ENCODE assay signal across 18 mouse cellular contexts in the genomic region with DNA sequence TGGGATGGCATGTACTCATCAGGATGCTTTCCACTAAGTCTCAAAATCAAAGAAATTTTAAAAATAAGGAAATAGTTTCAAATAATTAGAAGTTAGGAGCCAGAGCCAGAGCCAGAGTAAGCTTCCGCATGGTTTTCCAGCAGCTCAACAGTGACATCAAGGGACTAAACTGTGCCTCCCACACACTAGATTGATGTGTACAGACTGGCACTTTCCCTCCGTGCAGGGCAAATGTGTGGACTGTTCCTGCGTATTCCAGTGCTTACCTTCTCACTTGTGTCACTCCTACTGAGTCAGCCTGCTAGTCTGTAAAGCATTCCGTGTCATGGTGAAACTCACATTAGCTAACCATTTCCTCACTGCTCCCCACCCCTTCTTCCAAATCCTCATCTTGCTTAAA.
A peak's percentile ranks its signal among the peaks of the same experiment; 100 is the strongest.
DNase-seq lines count a peak whose midpoint lies in the region; ATAC-seq and TF ChIP-seq lines count a peak whose summit lies in the region.
"Had no signal": no experiment of that assay in that cellular context is flagged by ENCODE, and none has a peak within 500 bp of the region (broad histone marks: within the 10 kb centered on the region; RNA-seq: fewer than 3 reads in every experiment).

No protein-coding gene starts in this region.

- 50% methylated on average over 4 of the region's 4 CpGs for WGBS in liver, postnatal 0 days (ENCODE audit: insufficient replicate concordance)
- WGBS in liver, embryonic 12.5 days (ENCODE audit: insufficient replicate concordance): 70% methylated on average over 4 of the region's 4 CpGs

- H3K4me2 ChIP-seq in liver, postnatal 0 days (ENCODE audit: low read depth, low read length): no peak overlapping the region
- H3K4me2 ChIP-seq in liver, embryonic 12.5 days: no peak overlapping the region
- H3K4me2 ChIP-seq: embryonic facial prominence, embryonic 15.5 days; forebrain, embryonic 13.5 days; heart, embryonic 13.5 days; stomach, embryonic 15.5 days had no signal

- no peak overlapping the region for H3K9ac ChIP-seq in liver, postnatal 0 days (replicated peaks)
- H3K9ac ChIP-seq in liver, embryonic 12.5 days: no peak overlapping the region
- no peak overlapping the region for H3K9ac ChIP-seq in ES-Bruce4 (ENCODE audit: low read depth, poor library complexity, severe bottlenecking)
- H3K9ac ChIP-seq: embryonic facial prominence, embryonic 15.5 days; forebrain, embryonic 13.5 days; heart, embryonic 13.5 days; stomach, embryonic 15.5 days had no signal

- no peaks in the 10 kb centered on the region for H3K4me1 ChIP-seq in liver, postnatal 0 days (ENCODE audit: insufficient read depth)
- no peaks in the 10 kb centered on the region for H3K4me1 ChIP-seq in liver, embryonic 12.5 days
- no peaks in the 10 kb centered on the region for H3K4me1 ChIP-seq in ES-Bruce4 (ENCODE audit: control insufficient read depth, insufficient read depth, low read length)
- H3K4me1 ChIP-seq: embryonic facial prominence, embryonic 15.5 days; forebrain, embryonic 13.5 days; heart, embryonic 13.5 days; stomach, embryonic 15.5 days had no signal

- no peaks in the 10 kb centered on the region for H3K9me3 ChIP-seq in liver, postnatal 0 days (ENCODE audit: low read length)
- no peaks in the 10 kb centered on the region for H3K9me3 ChIP-seq in liver, embryonic 12.5 days (replicated peaks)
- no peaks in the 10 kb centered on the region for H3K9me3 ChIP-seq in ES-Bruce4 (replicated peaks; ENCODE audit: control insufficient read depth, insufficient read depth, low read length, poor library complexity, severe bottlenecking)
- H3K9me3 ChIP-seq: embryonic facial prominence, embryonic 15.5 days; forebrain, embryonic 13.5 days; heart, embryonic 13.5 days; stomach, embryonic 15.5 days had no signal

- H3K36me3 ChIP-seq in liver, postnatal 0 days (replicated peaks; ENCODE audit: insufficient read depth, low read length): no peaks in the 10 kb centered on the region
- H3K36me3 ChIP-seq in liver, embryonic 12.5 days: no peaks in the 10 kb centered on the region
- H3K36me3 ChIP-seq in ES-Bruce4 (ENCODE audit: control insufficient read depth, insufficient read depth, low read length, poor library complexity, severe bottlenecking): no peaks in the 10 kb centered on the region
- H3K36me3 ChIP-seq: embryonic facial prominence, embryonic 15.5 days; stomach, embryonic 15.5 days had no signal

- no peak overlapping the region for H3K4me3 ChIP-seq in liver, postnatal 0 days (ENCODE audit: low read depth, low read length)
- no peak overlapping the region for H3K4me3 ChIP-seq in liver, embryonic 12.5 days
- no peak overlapping the region for H3K4me3 ChIP-seq in ES-Bruce4 (ENCODE audit: low read depth, low read length)
- H3K4me3 ChIP-seq: embryonic facial prominence, embryonic 15.5 days; forebrain, embryonic 13.5 days; heart, embryonic 13.5 days; stomach, embryonic 15.5 days had no signal

- TF ChIP-seq EP300 in liver, postnatal 0 days (IDR thresholded peaks at IDR 0.05; ENCODE audit: low read depth): no peak
- no peak for TF ChIP-seq EP300 in ES-Bruce4 (IDR thresholded peaks at IDR 0.05; ENCODE audit: insufficient read depth, low read depth, low read length)

- ATAC-seq in liver, postnatal 0 days: no peak
- ATAC-seq in liver, embryonic 12.5 days: no peak
- ATAC-seq: forebrain, embryonic 13.5 days had no signal

- peak; percentile 28 for DNase-seq in adrenal gland, postnatal 10 days
- no peak for DNase-seq in adrenal gland, adult 8-10 months
- no peak for DNase-seq in liver, postnatal 0 days
- peak; percentile 41 for DNase-seq in brain, embryonic 14.5 days (ENCODE audit: low read depth)
- no peak for DNase-seq in cerebellum, postnatal 25 days
- DNase-seq in thymus, postnatal 36 days: no peak
- DNase-seq: cerebellum, adult 11 months; heart, postnatal 4 days; kidney, postnatal 14 days; layer of hippocampus, adult 9-11 months; liver; retina, postnatal 1 day had no signal

- TF ChIP-seq POLR2A in ES-Bruce4 (IDR thresholded peaks at IDR 0.05; ENCODE audit: insufficient read depth, low read length): no peak
- TF ChIP-seq POLR2A in brain, embryonic 14.5 days (IDR thresholded peaks at IDR 0.05; ENCODE audit: borderline replicate concordance, extremely low read depth, insufficient read depth, insufficient read length, poor library complexity, severe bottlenecking): no peak

- no peak overlapping the region for H3K27ac ChIP-seq in liver, postnatal 0 days (ENCODE audit: low read depth)
- H3K27ac ChIP-seq in liver, embryonic 12.5 days: no peak overlapping the region
- H3K27ac ChIP-seq in ES-Bruce4 (ENCODE audit: insufficient read depth, low read length): no peak overlapping the region
- H3K27ac ChIP-seq: embryonic facial prominence, embryonic 15.5 days; forebrain, embryonic 13.5 days; heart, embryonic 13.5 days; stomach, embryonic 15.5 days had no signal

- peak; percentile 24; the same call in 1 of the 2 replicates for TF ChIP-seq CTCF in liver, postnatal 0 days (IDR thresholded peaks at IDR 0.05; ENCODE audit: low read depth)
- TF ChIP-seq CTCF in ES-Bruce4 (IDR thresholded peaks at IDR 0.05; ENCODE audit: low read depth, low read length): peak; percentile 10
- TF ChIP-seq CTCF in brain, embryonic 14.5 days (IDR thresholded peaks at IDR 0.05; ENCODE audit: borderline replicate concordance, extremely low read depth, insufficient read depth, insufficient read length): peak; percentile 32; the same call in 1 of the 2 replicates

- H3K27me3 ChIP-seq in liver, postnatal 0 days (ENCODE audit: insufficient read depth, low read length): no peaks in the 10 kb centered on the region
- H3K27me3 ChIP-seq in liver, embryonic 12.5 days (replicated peaks): no peaks in the 10 kb centered on the region
- H3K27me3 ChIP-seq in ES-Bruce4 (ENCODE audit: control insufficient read depth, insufficient read depth, low read length, poor library complexity, severe bottlenecking): no peaks in the 10 kb centered on the region
- H3K27me3 ChIP-seq: embryonic facial prominence, embryonic 15.5 days; forebrain, embryonic 13.5 days; heart, embryonic 13.5 days; stomach, embryonic 15.5 days had no signal

Comparison
In these comparisons a context has a peak if more than half of its experiments do, and no peak if none do; other contexts are left out.
1. DNase-seq: peak in adrenal gland, postnatal 10 days (single experiment) and brain, embryonic 14.5 days (single experiment); none in adrenal gland, adult 8-10 months (single experiment), liver, postnatal 0 days (single experiment), cerebellum, postnatal 25 days (0 of 2) and thymus, postnatal 36 days (0 of 2).
2. Peak in every context shown above with its lines, with median percentiles within 50 percentile points of each other: CTCF ChIP-seq.